In genomic region chr6:53067989-53068874, GRCm38 (mm10) we compare ENCODE assay signal across 8 mouse cellular contexts. TPM values are rescaled to one million over a fixed set of nuclear protein-coding genes. Genes with fewer than 3 reads are reported as not detected.
DNase-seq lines count a peak whose midpoint lies in the region; ATAC-seq and TF ChIP-seq lines count a peak whose summit lies in the region.

Gene Jazf1 (minus strand): TSS chr6:53068631.

- CTCF ChIA-PET in Patski (lab: Charles Lee): interaction anchor here (1.0 kb wide), 1 partner anchor 13 kb away, joined by 4 read pairs; no protein-coding TSS in a partner anchor

- H3K27ac ChIP-seq in hindbrain, embryonic 14.5 days: peak within 1 kb of the TSS; percentile 92

- in situ Hi-C loops in Patski (cut with MboI; ENCODE audit: low pct_unique_long_range_greater_than_20kb): no loop called here

- H3K4me1 ChIP-seq in hindbrain, embryonic 14.5 days (replicated peaks; ENCODE audit: control insufficient read depth, insufficient read depth, low read length): peaks cover 10% of the 10 kb centered on the region

- no peaks in the 10 kb centered on the region for H3K36me3 ChIP-seq in hindbrain, embryonic 14.5 days (replicated peaks; ENCODE audit: control insufficient read depth, insufficient read depth)

- DNase-seq in Patski (ENCODE audit: low read depth, low spot score): no peak
- DNase-seq in cerebellum, adult 9-10 months: peak; percentile 51
- peak; percentile 38 to 39 for DNase-seq in frontal cortex, postnatal 36 days (ENCODE audit: low spot score in 2 of 2)
- peak; percentile 52 for DNase-seq in hindbrain, embryonic 14.5 days (ENCODE audit: low spot score)
- peak; percentile 46 to 54 for DNase-seq in layer of hippocampus, postnatal 36 days
- peak; percentile 50 for DNase-seq in lung, postnatal 25 days (ENCODE audit: low spot score)
- DNase-seq in retina, postnatal 7 days (ENCODE audit: low read depth, low spot score): peak; percentile 46
- peak; percentile 50 for DNase-seq in urinary bladder, postnatal 14 days (ENCODE audit: low spot score)

- no peak for TF ChIP-seq CTCF in Patski (IDR thresholded peaks at IDR 0.05)

- H3K27me3 ChIP-seq in Patski: no peaks in the 10 kb centered on the region
- peaks cover 4% of the 10 kb centered on the region; the same call in 1 of the 2 replicates for H3K27me3 ChIP-seq in hindbrain, embryonic 14.5 days (ENCODE audit: control insufficient read depth, insufficient read depth, low read length)

- H3K4me3 ChIP-seq in hindbrain, embryonic 14.5 days (replicated peaks; ENCODE audit: low read length): peak within 1 kb of the TSS; percentile 82

- 0% methylated on average over 45 of the region's 133 CpGs for WGBS in hindbrain, embryonic 14.5 days

- peak within 1 kb of the TSS; percentile 89 for H3K9ac ChIP-seq in hindbrain, embryonic 14.5 days

- peak; percentile 58 for ATAC-seq in Patski
- peak; percentile 82 for ATAC-seq in hindbrain, embryonic 14.5 days (ENCODE audit: low FRiP score)

- POLR2A ChIA-PET in Patski (lab: Charles Lee): interaction anchor here (0.6 to 1.1 kb wide), 3 partner anchors 13 to 39 kb away, joined by 3 read pairs; no protein-coding TSS in a partner anchor

- H3K9me3 ChIP-seq in hindbrain, embryonic 14.5 days (ENCODE audit: control insufficient read depth, low read length): no peaks in the 10 kb centered on the region

- H3K4me2 ChIP-seq in hindbrain, embryonic 14.5 days (replicated peaks): peak within 1 kb of the TSS; percentile 73

RNA-seq across cellular contexts. Expression of gene Jazf1, which starts in this region (rescaled TPM):
- 15.5 TPM for polyA plus RNA-seq in Patski (2021)
- polyA plus RNA-seq in hindbrain, embryonic 14.5 days (2014; fragmentation: Nextera tagmentation; extraction: Ambion mirVana): 56.2 and 67.9 TPM in 2 replicates
- total RNA-seq in layer of hippocampus, postnatal 36 days (2021): 10 to 100 TPM; 31.9 to 35.2 TPM
